Mouse (Mus musculus) liver, embryonic 15.5 days (tissue): ENCODE measurements around the gene Teddm1a. TPM values are rescaled to one million over a fixed set of nuclear protein-coding genes. Genes with fewer than 3 reads are reported as not detected.

Experiments
- ATAC-seq: fragments of 200-750 bp; cut with Nextera tagmentation; 2 replicates; pipeline ENCODE4 v1.8.0; 2017; ENCODE audit warnings: moderate number of reproducible peaks, mild to moderate bottlenecking, moderate library complexity; ENCODE audit not compliant: insufficient read depth
- H3K27ac ChIP-seq: fragments of 300-500 bp; sonication (generic); replicated peaks from 2 replicates; pipeline ENCODE4 v1.5.1; 2015; ENCODE audit warnings: mild to moderate bottlenecking, inconsistent platforms
- H3K27me3 ChIP-seq: fragments of 300-500 bp; sonication (generic); 2 replicates; pipeline ENCODE4 v1.6.1; 2015; ENCODE audit warnings: mild to moderate bottlenecking, inconsistent platforms
- H3K36me3 ChIP-seq: fragments of 300-500 bp; sonication (generic); replicated peaks from 2 replicates; pipeline ENCODE4 v1.6.1; 2015; ENCODE audit warnings: moderate library complexity, mild to moderate bottlenecking, inconsistent platforms
- H3K4me1 ChIP-seq: fragments of 300-500 bp; sonication (generic); replicated peaks from 2 replicates; pipeline ENCODE4 v1.6.1; 2015; ENCODE audit warnings: inconsistent platforms
- H3K4me2 ChIP-seq: fragments of 300-500 bp; sonication (generic); 2 replicates; pipeline ENCODE4 v1.6.1; 2015; ENCODE audit warnings: moderate library complexity, mild to moderate bottlenecking, inconsistent platforms
- H3K4me3 ChIP-seq: fragments of 300-500 bp; sonication (generic); replicated peaks from 2 replicates; pipeline ENCODE4 v1.5.1; 2015; ENCODE audit warnings: mild to moderate bottlenecking, inconsistent platforms
- H3K9ac ChIP-seq: fragments of 300-500 bp; sonication (generic); 2 replicates; pipeline ENCODE4 v1.6.1; 2015; ENCODE audit warnings: moderate library complexity, mild to moderate bottlenecking, inconsistent platforms
- H3K9me3 ChIP-seq: fragments of 300-500 bp; sonication (generic); replicated peaks from 2 replicates; pipeline ENCODE4 v1.6.1; 2016; ENCODE audit warnings: inconsistent platforms
- WGBS: fragments of 180-500 bp; shearing (Covaris S2); methylation state at CpG from one replicate; pipeline ENCODE4 v1.1.7; 2015; ENCODE audit warnings: mixed read lengths; ENCODE audit not compliant: insufficient replicate concordance; 5-methylcytosine and 5-hydroxymethylcytosine counted together
- microRNA-seq: library from miRNA; unstranded; fragments of <30 nt; microRNA quantifications from one replicate; pipeline ENCODE4, GENCODE M21; 2016
- polyA plus RNA-seq: library from polyadenylated mRNA; unstranded; fragments of >200 nt; fragmentation: Nextera tagmentation; extraction: Ambion mirVana; gene quantifications from 2 replicates; pipeline ENCODE4 v1.2.1, GENCODE M21; 2015

Gene Teddm1a
- polyA plus RNA-seq, 1 experiment from 2014 or later, result not detected

DNA sequence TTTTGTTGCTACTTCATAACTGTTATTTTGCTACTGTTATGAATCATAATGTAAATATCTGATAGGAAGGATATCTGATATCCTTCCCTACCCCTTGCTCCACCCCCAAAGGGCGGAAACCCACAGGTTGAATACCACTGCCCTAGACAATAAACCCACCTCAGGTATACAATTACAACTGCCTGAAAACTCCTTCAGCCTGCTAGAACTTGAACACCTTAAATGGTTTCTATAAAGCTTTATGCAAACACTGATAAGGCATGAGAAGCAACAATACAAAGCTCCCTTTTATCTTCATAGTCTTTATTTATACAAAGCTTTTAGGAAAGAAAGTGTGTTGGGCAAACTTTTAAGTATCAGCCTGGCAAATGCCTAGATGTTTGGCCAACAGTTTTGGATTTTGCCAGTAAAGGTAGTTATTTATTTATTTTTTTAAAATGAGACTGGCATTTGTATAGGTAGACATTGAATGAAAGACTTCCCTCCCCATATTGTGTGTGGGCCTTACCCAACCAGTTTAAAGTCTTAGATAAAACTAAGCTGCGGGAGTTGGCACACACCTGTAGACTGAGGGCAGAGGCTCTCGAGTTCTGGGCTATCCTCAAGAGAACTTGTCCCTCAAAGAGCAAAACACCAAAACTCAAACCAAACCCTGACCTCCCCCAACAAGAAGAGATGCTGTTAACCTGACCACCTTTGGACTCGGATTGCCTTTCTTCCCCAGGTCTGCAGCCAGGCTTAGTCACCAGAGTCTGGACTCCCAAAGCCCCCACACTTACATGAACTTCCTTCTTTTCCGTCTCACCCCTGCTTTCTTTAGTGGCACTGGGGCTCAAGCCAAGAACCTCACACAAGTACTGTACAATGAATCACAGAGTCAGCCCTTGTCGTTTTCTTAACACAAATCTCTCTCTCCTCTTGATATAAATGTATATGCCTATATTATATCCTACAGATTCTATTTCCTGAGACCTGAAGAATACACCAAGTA is 33.1 kb downstream of the Teddm1a start:
- ATAC-seq, result no peak
- 42% methylated on average over 6 of the region's 6 CpGs for WGBS
- H3K36me3 ChIP-seq, result no peaks in the 10 kb centered on the region

DNA sequence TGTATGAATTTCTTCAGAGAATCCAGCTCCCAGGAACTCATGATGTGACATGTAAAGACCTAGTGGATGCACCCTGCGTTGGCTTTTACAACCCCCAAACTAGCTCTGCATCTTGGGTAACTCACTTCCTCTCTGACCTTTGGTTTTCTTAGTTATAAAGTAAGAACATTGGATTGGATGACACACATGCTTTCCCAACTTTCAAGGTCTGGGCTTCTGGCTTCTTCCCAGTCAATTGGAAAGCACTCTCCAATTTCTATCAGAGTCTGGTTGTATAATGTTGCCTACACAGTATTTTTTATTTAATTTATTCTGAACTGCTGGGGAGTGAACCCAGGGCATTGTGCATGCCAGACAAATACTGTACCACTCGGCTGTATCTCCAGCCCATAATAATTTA is 38.9 kb downstream of the Teddm1a start:
- Histone ChIP-seq H3K9ac (no peak overlapping the region), H3K9me3 (no peaks in the 10 kb centered on the region), H3K4me3 (no peak overlapping the region), H3K36me3 (no peaks in the 10 kb centered on the region), H3K4me2 (no peak overlapping the region), H3K4me1 (no peaks in the 10 kb centered on the region), H3K27ac (no peak overlapping the region), H3K27me3 (no peaks in the 10 kb centered on the region)
- ATAC-seq, result no peak
- WGBS, result 42% methylated on average over 2 of the region's 2 CpGs

More for the DNA sequence above, 33.1 kb downstream of the Teddm1a start:
- Histone ChIP-seq H3K9ac (no peak overlapping the region), H3K9me3 (no peaks in the 10 kb centered on the region), H3K27me3 (no peaks in the 10 kb centered on the region), H3K27ac (no peak overlapping the region), H3K4me3 (no peak overlapping the region), H3K4me1 (no peaks in the 10 kb centered on the region), H3K4me2 (no peak overlapping the region)

GRCm38 (mm10) chr1:153933772-153934171 is 42.2 kb downstream of the Teddm1a start:
- ATAC-seq, result no peak
- no peak overlapping the region for H3K4me3 ChIP-seq
- no peaks in the 10 kb centered on the region for H3K9me3 ChIP-seq
- no peaks in the 10 kb centered on the region for H3K27me3 ChIP-seq
- no peak overlapping the region for H3K27ac ChIP-seq
- H3K9ac ChIP-seq, result no peak overlapping the region
- peaks cover 9% of the 10 kb centered on the region for H3K4me1 ChIP-seq
- H3K36me3 ChIP-seq, result no peaks in the 10 kb centered on the region
- H3K4me2 ChIP-seq, result no peak overlapping the region
- 59% methylated on average over 1 of the region's 1 CpGs for WGBS

GRCm38 (mm10) chr1:153935844-153936380 is 44.4 kb downstream of the Teddm1a start:
- H3K9me3 ChIP-seq, result no peaks in the 10 kb centered on the region
- H3K27ac ChIP-seq, result no peak overlapping the region
- no peaks in the 10 kb centered on the region for H3K36me3 ChIP-seq
- no peak for ATAC-seq
- WGBS, result 63% methylated on average over 12 of the region's 12 CpGs
- H3K4me1 ChIP-seq, result peaks cover 9% of the 10 kb centered on the region
- no peak overlapping the region for H3K4me2 ChIP-seq
- H3K27me3 ChIP-seq, result no peaks in the 10 kb centered on the region
- H3K9ac ChIP-seq, result no peak overlapping the region
- H3K4me3 ChIP-seq, result no peak overlapping the region

GRCm38 (mm10) chr1:153937025-153937424 is 45.5 kb downstream of the Teddm1a start:
- Histone ChIP-seq H3K27ac (no peak overlapping the region), H3K4me3 (no peak overlapping the region), H3K4me1 (peaks cover 9% of the 10 kb centered on the region), H3K36me3 (no peaks in the 10 kb centered on the region), H3K4me2 (no peak overlapping the region), H3K9me3 (no peaks in the 10 kb centered on the region), H3K9ac (no peak overlapping the region), H3K27me3 (no peaks in the 10 kb centered on the region)
- peak; percentile 76 for ATAC-seq
- 82% methylated on average over 2 of the region's 2 CpGs for WGBS

DNA sequence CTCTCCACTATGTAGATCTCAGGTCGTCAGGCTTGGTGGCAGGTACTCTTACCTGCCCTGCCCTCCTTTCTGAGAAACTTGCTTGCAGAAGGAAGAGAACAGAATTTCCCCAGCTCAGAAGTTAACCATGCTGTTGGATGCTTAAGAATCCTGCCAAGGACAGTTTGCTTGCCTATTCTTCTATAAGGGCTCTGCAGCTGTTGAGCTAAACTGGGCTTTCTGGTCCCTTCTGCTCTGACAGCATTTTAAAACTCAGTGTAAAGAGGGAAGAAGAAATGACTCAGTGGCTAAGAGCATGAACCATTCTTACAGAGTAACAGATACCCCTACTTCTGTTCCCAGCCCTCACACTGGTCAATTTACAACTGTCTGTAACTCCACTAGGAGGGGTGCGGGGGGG is 49.4 kb downstream of the Teddm1a start:
- Histone ChIP-seq H3K27me3 (no peaks in the 10 kb centered on the region), H3K27ac (no peak overlapping the region), H3K9ac (no peak overlapping the region), H3K4me3 (no peak overlapping the region), H3K9me3 (no peaks in the 10 kb centered on the region), H3K4me2 (no peak overlapping the region), H3K36me3 (no peaks in the 10 kb centered on the region), H3K4me1 (peaks cover 9% of the 10 kb centered on the region)
- ATAC-seq, result no peak
- 57% methylated on average over 2 of the region's 2 CpGs for WGBS

Small RNA genes within 50 kb of the gene (microRNA-seq; reads per million reads assigned to microRNA genes)
- gene Mir8114, result 37.0 reads per million, percentile 42 among the genes with 10 or more reads in this experiment

Other genes starting within 250 kb of the Teddm1a start
- 0.14 TPM in 1 of 2 replicates, not detected in the other for gene Rgs8, start 238.7 kb upstream of the Teddm1a start, polyA plus RNA-seq
- 1.1 and 2.6 TPM in 2 replicates for gene Rgs16, start 151.4 kb upstream of the Teddm1a start, polyA plus RNA-seq
- gene Rnasel, start 142.3 kb upstream of the Teddm1a start, polyA plus RNA-seq, result 24.5 and 26.2 TPM in 2 replicates
- not detected in 2 replicates for gene Rgsl1, start 47.6 kb upstream of the Teddm1a start, polyA plus RNA-seq
- gene Teddm1b, start 17.4 kb upstream of the Teddm1a start, polyA plus RNA-seq, result 0.06 TPM in 2 replicates
- gene Glul, start 8.2 kb downstream of the Teddm1a start, polyA plus RNA-seq, result 117 and 128 TPM in 2 replicates
- gene Teddm2, start 8.5 kb downstream of the Teddm1a start, polyA plus RNA-seq, result 0.55 TPM in 2 replicates